Mouse (Mus musculus) liver, adult 2 months (tissue): ENCODE measurements around the gene Galnt10.

ENCODE experiments used
- CTCF ChIP-seq: fragments of 200-500 bp; IDR thresholded peaks from 2 replicates; pipeline ENCODE4 v1.5.1; 2011; ENCODE audit warnings: low read depth, low read length, control low read depth
- POLR2A ChIP-seq: fragments of 200-500 bp; IDR thresholded peaks from 2 replicates; pipeline ENCODE4 v1.6.1; 2011; ENCODE audit warnings: low read length, control low read depth; ENCODE audit not compliant: insufficient read depth; ENCODE audit errors: extremely low read depth

DNA sequence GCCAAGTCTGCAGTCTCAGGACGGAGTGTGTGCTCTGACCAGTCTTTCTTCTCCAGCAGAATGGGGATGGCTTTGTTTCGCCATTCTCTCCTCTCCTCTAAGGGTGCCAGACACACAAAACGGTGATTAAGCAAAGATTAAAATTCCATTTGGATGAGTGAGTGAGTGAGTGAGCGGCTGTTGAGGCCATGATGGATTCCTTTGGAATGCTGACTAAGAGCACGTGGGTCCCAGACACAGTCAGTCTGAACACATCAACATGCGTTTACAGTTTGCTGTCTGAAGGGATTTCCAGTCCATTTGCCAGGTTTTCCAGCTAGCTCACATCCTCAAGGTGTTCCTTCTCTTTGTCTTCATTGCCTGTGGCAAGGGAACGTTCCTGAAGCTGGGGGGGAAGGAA is 74.4 kb downstream of the Galnt10 start:
- TF ChIP-seq POLR2A: no peak
- no peak for TF ChIP-seq CTCF
